Mouse (Mus musculus) layer of hippocampus, adult 18-20 months (tissue): ENCODE results near the gene Gm13088. TPM values are rescaled to one million over a fixed set of nuclear protein-coding genes. Genes with fewer than 3 reads are reported as not detected.
"Not testable (repeated sequence)": the region's sequence is repeated elsewhere in the genome, so short reads cannot be mapped to it uniquely, and the experiment has no call there.

Experiments
- DNase-seq, 2 experiments: peaks; one replicate each; pipeline ENCODE4 v3.0.0; 2022; ENCODE audit warnings: low spot score in 2 of 2
- long read RNA-seq: library from polyadenylated mRNA; stranded (forward); transcript quantifications from one replicate; pipeline ENCODE4 v2.0.0, GENCODE M21; 2021
- total RNA-seq, 2 experiments: library from RNA; stranded (reverse); gene quantifications; 2 replicates each; pipeline ENCODE4 v1.2.3; 2021

Gene Gm13088
- not detected for total RNA-seq
- long read RNA-seq = 0 reads

GRCm38 (mm10) chr4:143657146-143657545, at the start of gene Gm13088:
TSS of gene Gm13088 (minus strand) at chr4:143657246.
- not testable (repeated sequence) for DNase-seq

DNA sequence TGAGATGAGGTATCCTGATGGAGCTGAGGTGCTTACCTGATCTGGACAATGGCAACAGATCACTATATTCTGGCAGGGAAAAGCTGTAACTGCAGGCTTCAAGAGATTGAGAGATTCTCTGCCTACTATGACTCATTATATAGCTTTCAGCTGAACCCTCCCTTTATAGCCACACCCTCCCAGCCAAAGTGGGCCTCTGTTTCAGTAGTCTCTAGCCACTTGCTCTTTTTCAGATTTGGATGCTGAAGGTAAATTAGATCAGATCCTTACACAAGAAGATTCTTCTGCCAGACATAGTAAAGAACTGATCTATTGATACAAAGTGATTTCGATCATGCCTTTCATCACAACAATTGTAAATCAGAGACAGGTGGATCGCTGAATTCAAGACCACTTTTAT, 45.6 kb upstream of the Gm13088 start, which contains the start of gene Gm13089:
TSS of gene Gm13089 (minus strand) at position 101 of the 400 bp plus-strand sequence.
- DNase-seq = no peak

- not testable (repeated sequence) for DNase-seq
Observed at GRCm38 (mm10) chr4:143618101-143618500, 38.9 kb downstream of the Gm13088 start.

- not testable (repeated sequence) for DNase-seq
Observed at GRCm38 (mm10) chr4:143614703-143615102, 42.3 kb downstream of the Gm13088 start, which contains the start of gene Gm13083. TSS of gene Gm13083 (plus strand) at chr4:143615003.

DNA sequence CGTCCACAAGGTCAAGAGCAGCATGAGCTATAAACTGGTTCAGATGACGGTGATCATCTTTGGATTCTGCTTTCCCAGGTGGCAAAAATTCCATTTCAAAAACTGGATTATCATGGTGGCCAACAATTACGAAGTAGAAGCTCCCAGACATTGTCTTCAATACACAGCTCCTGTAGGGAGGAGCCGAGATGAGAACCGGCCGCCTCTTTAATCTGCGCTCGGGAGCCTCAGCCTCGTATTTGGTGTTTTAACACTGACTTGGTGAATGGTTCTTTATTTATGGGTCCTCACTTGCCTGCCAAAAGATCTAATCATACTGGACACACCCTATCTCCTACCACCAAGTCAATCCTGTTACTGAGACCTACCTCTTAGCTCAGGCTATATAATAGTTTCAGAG, 45.1 kb downstream of the Gm13088 start:
- DNase-seq = not testable (repeated sequence)

Other genes with a start within 250 kb of the Gm13088 start
- 10 to 100 TPM; 10.3 to 13.5 TPM for gene Pramef8, start 244.8 kb downstream of the Gm13088 start, total RNA-seq
- not detected for gene Oog4, start 206.9 kb downstream of the Gm13088 start, total RNA-seq
- not detected for gene Gm13043, start 145.9 kb downstream of the Gm13088 start, total RNA-seq
- gene Gm13040, start 121.3 kb downstream of the Gm13088 start, total RNA-seq = not detected
- not detected for gene BC080695, start 105.5 kb downstream of the Gm13088 start, total RNA-seq
- not detected for gene Gm13057, start 105.5 kb downstream of the Gm13088 start, total RNA-seq
- not detected for gene Gm13083, start 42.2 kb downstream of the Gm13088 start, total RNA-seq
- not detected for gene Gm13089, start 45.5 kb upstream of the Gm13088 start, total RNA-seq
- gene Gm13078, start 62.2 kb upstream of the Gm13088 start, total RNA-seq = not detected
- not detected for gene Gm13023, start 132.1 kb upstream of the Gm13088 start, total RNA-seq
- gene Gm13084, start 158.8 kb upstream of the Gm13088 start, total RNA-seq = not detected
- gene Gm13103, start 189.3 kb upstream of the Gm13088 start, total RNA-seq = not detected
- not detected for gene Pramef6, start 243.1 kb upstream of the Gm13088 start, total RNA-seq